Mouse (Mus musculus) bone marrow, adult 2 months (tissue): ENCODE results near the gene Oaf. TPM values are rescaled to one million over a fixed set of nuclear protein-coding genes. Genes with fewer than 3 reads are reported as not detected.
A peak's percentile ranks its signal among the peaks of the same experiment; 100 is the strongest.

Experiments
- H3K27ac ChIP-seq: fragments of 200-500 bp; 2 replicates; pipeline ENCODE4 v1.5.1; 2012; ENCODE audit warnings: low read depth, mild to moderate bottlenecking, control low read depth, inconsistent platforms, low read length; ENCODE audit not compliant: control insufficient read depth, poor library complexity, insufficient read depth
- H3K4me1 ChIP-seq: fragments of 200-500 bp; 2 replicates; pipeline ENCODE4 v1.6.1; 2011; ENCODE audit warnings: low read length; ENCODE audit not compliant: control insufficient read depth, insufficient read depth
- H3K4me3 ChIP-seq: fragments of 200-500 bp; replicated peaks from 2 replicates; pipeline ENCODE3; 2011; ENCODE audit warnings: mild to moderate bottlenecking, low read depth, low read length, control low read depth; ENCODE audit not compliant: control insufficient read depth
- CTCF ChIP-seq: fragments of 200-500 bp; IDR thresholded peaks from 2 replicates; pipeline ENCODE4 v1.5.1; 2011; ENCODE audit warnings: low read length, control low read depth; ENCODE audit not compliant: control insufficient read depth, insufficient read depth
- POLR2A ChIP-seq: fragments of 200-500 bp; IDR thresholded peaks from 2 replicates; pipeline ENCODE4 v1.6.1; 2011; ENCODE audit warnings: low read depth, mild to moderate bottlenecking, control low read depth, low read length, borderline replicate concordance; ENCODE audit not compliant: control insufficient read depth
- WGBS: fragments of 180-500 bp; shearing (Covaris S2); methylation state at CpG from one replicate; pipeline ENCODE4 v1.1.7; 2018; 5-methylcytosine and 5-hydroxymethylcytosine counted together
- polyA plus RNA-seq: library from polyadenylated mRNA; stranded (reverse); fragments of >200 nt; gene quantifications from 2 replicates; pipeline ENCODE4 v1.2.4, GENCODE M21; 2011; ENCODE audit warnings: low replicate concordance; ENCODE audit not compliant: missing spikeins, insufficient read depth, insufficient read length

Oaf gene
- 15.8 and 17.9 TPM in 2 replicates for polyA plus RNA-seq

- H3K4me1 ChIP-seq, result peaks cover 7% of the 10 kb centered on the region
- TF ChIP-seq CTCF (no peak), POLR2A (no peak; the same call in 1 of the 2 replicates)
- 4% methylated on average over 43 of the region's 44 CpGs for WGBS
- peak within 1 kb of the TSS; percentile 74 for H3K4me3 ChIP-seq
- peak within 1 kb of the TSS; percentile 81 for H3K27ac ChIP-seq
These were observed at the start of gene Oaf for GRCm38 (mm10) chr9:43239712-43240593. Gene Oaf (minus strand): TSS chr9:43239911.

DNA sequence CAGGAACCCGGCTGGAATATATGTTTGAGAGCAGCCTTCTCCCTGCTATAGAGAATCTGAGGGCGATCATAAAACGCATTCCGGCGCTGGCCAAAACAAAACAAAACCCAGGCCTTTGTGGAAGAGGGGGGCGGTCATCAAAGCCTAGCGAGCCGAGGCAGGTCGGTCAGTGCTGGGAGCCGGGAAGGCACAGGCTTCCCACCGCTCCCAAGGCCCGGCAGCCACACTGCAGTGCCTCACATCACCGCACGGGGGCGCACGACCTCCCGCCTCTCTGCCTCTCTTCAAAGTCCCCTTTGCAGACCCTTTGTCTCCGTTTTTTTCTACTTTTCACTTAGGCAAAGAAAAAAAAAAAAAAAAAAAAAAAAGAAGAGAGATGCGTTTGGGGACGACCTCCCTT is 47.2 kb upstream of the Oaf start:
- Histone ChIP-seq H3K4me3 (no peak overlapping the region), H3K4me1 (no peaks in the 10 kb centered on the region), H3K27ac (no peak overlapping the region)
- TF ChIP-seq CTCF, result peak; percentile 74
- peak; percentile 15; the same call in 1 of the 2 replicates for TF ChIP-seq POLR2A
- 8% methylated on average over 20 of the region's 20 CpGs for WGBS

DNA sequence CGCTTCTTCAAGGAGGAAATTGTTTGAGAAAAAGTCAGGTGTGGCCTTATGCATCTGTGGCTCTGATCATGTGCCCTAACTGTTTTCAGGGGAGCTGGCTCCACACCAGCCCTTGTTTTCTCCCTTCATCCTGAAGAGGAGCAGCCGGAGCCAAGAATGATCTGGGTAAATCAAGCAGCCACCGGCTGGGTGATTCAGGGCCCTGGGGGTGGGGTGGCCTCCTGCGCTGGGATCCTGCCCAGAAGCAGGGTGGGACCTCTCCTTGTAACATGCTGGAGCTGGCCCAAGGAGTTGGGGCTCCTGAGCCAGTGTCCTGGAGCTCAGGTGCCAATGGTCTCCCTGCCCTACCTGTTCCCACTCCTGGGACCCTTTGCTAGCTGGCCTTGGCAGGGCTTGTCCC is 45.6 kb upstream of the Oaf start:
- H3K4me3 ChIP-seq, result no peak overlapping the region
- H3K27ac ChIP-seq, result no peak overlapping the region
- no peaks in the 10 kb centered on the region for H3K4me1 ChIP-seq
- 77% methylated on average over 4 of the region's 4 CpGs for WGBS
- TF ChIP-seq POLR2A, result no peak
- TF ChIP-seq CTCF, result no peak

DNA sequence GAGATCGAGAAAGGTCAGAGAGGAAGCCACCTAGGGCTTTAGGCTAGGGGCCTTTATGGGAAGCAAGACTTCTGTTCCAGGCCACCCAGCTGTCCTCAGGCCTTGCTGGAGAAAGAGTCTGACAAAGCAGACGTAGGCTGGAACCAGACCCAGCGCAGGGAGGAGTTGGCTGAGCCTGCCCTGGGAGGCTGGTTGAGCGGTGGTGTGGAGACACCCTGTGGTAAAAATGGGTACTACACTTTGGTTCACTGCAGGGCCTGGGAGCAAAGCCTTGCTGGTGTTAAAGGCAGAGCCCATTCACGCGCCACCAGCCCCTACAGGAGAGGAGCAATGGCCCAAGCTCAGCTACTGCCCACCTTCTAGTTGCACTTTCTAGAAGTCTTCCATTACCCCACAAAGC is 44.6 kb upstream of the Oaf start:
- no peak overlapping the region for H3K4me3 ChIP-seq
- no peak overlapping the region for H3K27ac ChIP-seq
- 18% methylated on average over 6 of the region's 6 CpGs for WGBS
- TF ChIP-seq CTCF (peak; percentile 93), POLR2A (no peak)
- H3K4me1 ChIP-seq, result no peaks in the 10 kb centered on the region

DNA sequence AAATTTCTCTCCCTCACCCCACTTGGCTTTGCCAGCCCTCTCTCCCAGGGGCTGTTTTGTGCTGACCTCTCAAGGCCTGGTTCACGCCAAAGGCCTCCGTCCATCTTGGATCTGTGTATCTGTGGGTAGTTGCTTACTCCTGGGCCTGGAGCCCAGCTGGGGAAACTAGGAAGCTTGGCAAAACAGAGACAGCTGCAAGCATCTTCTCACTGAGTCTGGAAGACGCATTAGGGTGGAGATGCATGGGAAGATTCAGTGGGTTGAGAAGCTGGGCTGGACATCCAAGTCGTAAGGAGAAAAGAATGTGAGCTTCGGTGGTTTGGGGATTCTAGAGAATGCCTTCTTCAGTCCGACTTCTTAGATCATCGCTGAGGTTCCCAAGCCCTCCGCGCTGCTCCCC is 34.0 kb upstream of the Oaf start:
- Histone ChIP-seq H3K4me1 (no peaks in the 10 kb centered on the region), H3K27ac (no peak overlapping the region), H3K4me3 (no peak overlapping the region)
- no peak for TF ChIP-seq POLR2A
- TF ChIP-seq CTCF, result no peak
- 85% methylated on average over 9 of the region's 9 CpGs for WGBS

DNA sequence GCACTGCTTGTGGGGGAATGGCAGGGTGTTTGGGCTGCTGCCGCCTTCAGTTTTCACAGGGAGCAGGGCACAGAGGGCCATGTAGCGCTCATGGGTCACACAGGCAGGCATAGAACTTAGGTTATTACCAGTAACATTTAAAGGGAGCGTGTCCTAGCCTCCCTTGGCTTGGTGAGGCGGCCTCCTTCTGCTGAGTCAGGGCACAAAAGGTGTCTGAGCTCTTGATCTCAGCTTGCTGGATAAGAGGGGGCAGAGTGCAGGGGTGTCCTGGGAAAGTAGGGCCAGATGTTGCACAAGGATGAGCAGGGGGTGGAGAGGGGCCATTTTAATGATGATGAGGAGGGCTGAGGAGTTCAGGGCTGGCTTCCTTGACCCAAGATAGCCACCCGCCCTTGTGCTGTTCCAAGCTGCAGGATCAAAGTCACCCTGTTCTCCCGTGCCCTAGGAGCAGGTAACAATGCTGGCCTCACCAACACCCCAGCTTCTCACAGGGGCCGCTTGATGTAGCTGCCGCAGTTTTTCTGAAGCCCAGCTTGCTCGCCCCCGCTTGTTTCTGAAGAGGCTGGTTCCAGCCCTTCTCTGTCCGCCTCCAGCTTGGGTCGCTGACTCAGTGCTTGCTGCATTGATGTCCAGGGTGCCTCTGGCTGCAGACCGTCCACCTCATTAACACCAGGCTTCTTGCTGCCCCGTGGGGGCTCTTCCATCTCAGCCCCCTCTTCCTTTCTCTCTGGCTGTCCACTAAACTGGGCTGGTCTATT is 32.2 kb upstream of the Oaf start:
- no peak for TF ChIP-seq CTCF
- WGBS, result 75% methylated on average over 14 of the region's 14 CpGs
- no peak overlapping the region for H3K27ac ChIP-seq
- H3K4me1 ChIP-seq, result no peaks in the 10 kb centered on the region
- no peak overlapping the region for H3K4me3 ChIP-seq

DNA sequence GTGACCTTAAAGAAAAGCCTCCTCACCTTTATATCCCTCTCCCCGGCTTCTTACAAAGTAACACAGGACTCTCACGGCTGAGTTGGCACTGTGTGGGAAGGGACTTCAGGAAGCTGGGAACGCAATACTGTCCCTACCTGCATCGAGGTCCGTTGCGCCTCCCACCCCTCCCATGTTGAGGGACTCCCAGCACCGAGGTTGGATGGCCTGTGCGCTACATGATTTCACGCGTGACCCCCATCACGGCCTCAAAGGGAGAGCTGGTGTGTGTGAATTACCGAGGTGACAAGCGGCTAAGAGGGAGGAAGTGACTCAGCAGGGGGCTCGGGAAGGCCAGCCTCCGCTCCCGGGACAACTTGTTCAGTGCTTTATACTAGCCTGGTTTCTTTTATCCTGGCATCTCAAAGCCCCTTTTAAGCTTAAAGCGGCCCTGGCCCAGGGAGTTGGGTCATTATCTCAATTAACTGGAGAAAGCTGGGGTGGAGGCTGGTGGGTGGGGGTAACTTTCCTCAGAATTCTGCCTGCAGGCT is 31.1 kb upstream of the Oaf start:
- Histone ChIP-seq H3K4me1 (no peaks in the 10 kb centered on the region), H3K4me3 (no peak overlapping the region), H3K27ac (no peak overlapping the region)
- WGBS, result 3% methylated on average over 17 of the region's 17 CpGs
- TF ChIP-seq CTCF (no peak), POLR2A (no peak)

GRCm38 (mm10) chr9:43269166-43269565 is 29.5 kb upstream of the Oaf start:
- Histone ChIP-seq H3K4me3 (no peak overlapping the region), H3K4me1 (no peaks in the 10 kb centered on the region; the same call in 1 of the 2 replicates), H3K27ac (no peak overlapping the region)
- TF ChIP-seq POLR2A (no peak), CTCF (no peak)
- 35% methylated on average over 8 of the region's 8 CpGs for WGBS

DNA sequence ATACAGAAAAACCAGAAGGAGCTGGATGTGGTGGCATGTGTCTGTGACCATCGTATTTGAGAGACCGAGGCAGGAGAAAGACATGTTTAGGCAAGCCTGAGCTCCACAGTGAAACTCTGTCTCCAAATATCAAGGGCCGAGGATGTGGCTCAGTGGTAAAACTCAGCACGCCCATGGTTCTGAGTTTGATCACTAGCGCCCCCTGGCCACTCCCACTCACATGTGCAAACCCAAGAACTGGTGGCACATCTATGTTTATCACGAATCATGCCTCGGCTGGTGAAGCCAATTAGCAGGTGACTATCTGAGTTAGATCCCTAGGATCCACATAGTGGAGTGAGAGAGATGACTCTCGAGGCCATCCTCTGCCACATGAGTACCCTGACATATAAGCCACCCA is 27.6 kb upstream of the Oaf start:
- Histone ChIP-seq H3K4me3 (no peak overlapping the region), H3K27ac (no peak overlapping the region), H3K4me1 (no peaks in the 10 kb centered on the region; the same call in 1 of the 2 replicates)
- 45% methylated on average over 8 of the region's 8 CpGs for WGBS
- TF ChIP-seq POLR2A (no peak), CTCF (peak; percentile 61)
